Mouse (Mus musculus) WW6 (cell line): ENCODE measurements around the gene Fance.

ENCODE experiments used
- DNase-seq: peaks from one replicate; pipeline ENCODE4 v3.0.0-alpha.2; 2013; ENCODE audit warnings: low read depth, low spot score

Fance gene

GRCm38 (mm10) chr17:28313212-28313879, at the start of gene Fance:
Gene Fance, plus strand, starts transcription at chr17:28313519.
- peak; percentile 97 for DNase-seq

GRCm38 (mm10) chr17:28267251-28267650, 46.1 kb upstream of the Fance start:
- no peak for DNase-seq

- DNase-seq: no peak
Observed at GRCm38 (mm10) chr17:28270165-28270564, 43.2 kb upstream of the Fance start.

- DNase-seq: no peak
Observed at GRCm38 (mm10) chr17:28271537-28272266, 41.6 kb upstream of the Fance start.

- DNase-seq: no peak
Observed at GRCm38 (mm10) chr17:28272281-28272680, 41.0 kb upstream of the Fance start.

- DNase-seq: no peak
Observed at GRCm38 (mm10) chr17:28272837-28273236, 40.5 kb upstream of the Fance start.

- no peak for DNase-seq
Observed at GRCm38 (mm10) chr17:28274739-28275138, 38.6 kb upstream of the Fance start.

GRCm38 (mm10) chr17:28277226-28277625, 36.1 kb upstream of the Fance start:
- no peak for DNase-seq

- no peak for DNase-seq
Observed at GRCm38 (mm10) chr17:28277721-28278120, 35.6 kb upstream of the Fance start.

GRCm38 (mm10) chr17:28278156-28278555, 35.2 kb upstream of the Fance start:
- no peak for DNase-seq

GRCm38 (mm10) chr17:28279236-28279635, 34.1 kb upstream of the Fance start:
- DNase-seq: no peak

- DNase-seq: no peak
Observed at GRCm38 (mm10) chr17:28279780-28280422, 33.4 kb upstream of the Fance start.

- no peak for DNase-seq
Observed at GRCm38 (mm10) chr17:28280423-28280800, 32.9 kb upstream of the Fance start.

GRCm38 (mm10) chr17:28280831-28281377, 32.4 kb upstream of the Fance start:
- no peak for DNase-seq

- no peak for DNase-seq
Observed at GRCm38 (mm10) chr17:28281866-28282441, 31.4 kb upstream of the Fance start.

- no peak for DNase-seq
Observed at GRCm38 (mm10) chr17:28283199-28283598, 30.1 kb upstream of the Fance start.

GRCm38 (mm10) chr17:28286133-28286532, 27.2 kb upstream of the Fance start:
- DNase-seq: no peak

- DNase-seq: no peak
Observed at GRCm38 (mm10) chr17:28286964-28287363, 26.4 kb upstream of the Fance start.

- DNase-seq: no peak
Observed at GRCm38 (mm10) chr17:28287578-28287977, 25.7 kb upstream of the Fance start.

GRCm38 (mm10) chr17:28287980-28288379, 25.3 kb upstream of the Fance start:
- no peak for DNase-seq

- DNase-seq: no peak
Observed at GRCm38 (mm10) chr17:28290262-28290661, 23.1 kb upstream of the Fance start.

- DNase-seq: no peak
Observed at GRCm38 (mm10) chr17:28290671-28291070, 22.6 kb upstream of the Fance start.
